Mouse (Mus musculus) intestine, embryonic 14.5 days (tissue): ENCODE measurements around the gene Gm15114. TPM values are rescaled to one million over a fixed set of nuclear protein-coding genes. Genes with fewer than 3 reads are reported as not detected.
"Not testable (repeated sequence)": the region's sequence is repeated elsewhere in the genome, so short reads cannot be mapped to it uniquely, and the experiment has no call there.

Source experiments
- ATAC-seq: fragments of 200-750 bp; cut with Nextera tagmentation; replicated peaks from 2 replicates; pipeline ENCODE4 v1.8.0; 2017; ENCODE audit warnings: low read depth, moderate number of reproducible peaks, moderate TSS enrichment, moderate library complexity; ENCODE audit not compliant: low FRiP score, low TSS enrichment
- DNase-seq: peaks from one replicate; pipeline ENCODE4 v3.0.0-alpha.2; 2018; ENCODE audit warnings: low spot score
- H3K27ac ChIP-seq: fragments of 300-500 bp; sonication (generic); 2 replicates; pipeline ENCODE4 v1.5.1; 2014; ENCODE audit warnings: low read depth, mild to moderate bottlenecking, control low read depth
- H3K27me3 ChIP-seq: fragments of 300-500 bp; sonication (generic); replicated peaks from 2 replicates; pipeline ENCODE4 v1.6.1; 2014; ENCODE audit warnings: low read length, control low read depth; ENCODE audit not compliant: control insufficient read depth, insufficient read depth
- H3K36me3 ChIP-seq: fragments of 300-500 bp; sonication (generic); 2 replicates; pipeline ENCODE4 v1.6.1; 2014; ENCODE audit warnings: low read length, control low read depth; ENCODE audit not compliant: control insufficient read depth, insufficient read depth
- H3K4me1 ChIP-seq: fragments of 300-500 bp; sonication (generic); replicated peaks from 2 replicates; pipeline ENCODE4 v1.6.1; 2014; ENCODE audit warnings: low read length, control low read depth, mixed read lengths; ENCODE audit not compliant: control insufficient read depth, insufficient read depth
- H3K4me2 ChIP-seq: fragments of 300-500 bp; sonication (generic); 2 replicates; pipeline ENCODE4 v1.6.1; 2014; ENCODE audit warnings: low read length
- H3K4me3 ChIP-seq: fragments of 300-500 bp; sonication (generic); 2 replicates; pipeline ENCODE4 v1.5.1; 2014; ENCODE audit warnings: low read depth, low read length, control low read depth, mixed read lengths
- H3K9ac ChIP-seq: fragments of 300-500 bp; sonication (generic); 2 replicates; pipeline ENCODE4 v1.6.1; 2014; ENCODE audit warnings: mild to moderate bottlenecking, low read length
- H3K9me3 ChIP-seq: fragments of 300-500 bp; sonication (generic); 2 replicates; pipeline ENCODE4 v1.6.1; 2016; ENCODE audit warnings: low read length, control low read depth; ENCODE audit not compliant: control insufficient read depth
- whole genome bisulfite sequencing: fragments of 180-500 bp; shearing (Covaris S2); extraction: QIAGEN DNeasy Blood & Tissue Kit; methylation state at CpG from one replicate; pipeline ENCODE4 v1.1.7; 2014; 5-methylcytosine and 5-hydroxymethylcytosine counted together
- polyA plus RNA-seq: library from polyadenylated mRNA; unstranded; fragments of >200 nt; fragmentation: Nextera tagmentation; extraction: Ambion mirVana; gene quantifications from 2 replicates; pipeline ENCODE4 v1.2.1, GENCODE M21; 2014

Gm15114 gene
- polyA plus RNA-seq = not detected in 2 replicates

- DNase-seq, H3K4me2 ChIP-seq, H3K9me3 ChIP-seq, H3K27me3 ChIP-seq, H3K27ac ChIP-seq, ATAC-seq, H3K9ac ChIP-seq, H3K4me1 ChIP-seq, H3K4me3 ChIP-seq, H3K36me3 ChIP-seq: not testable (repeated sequence)
- no CpG with 5 or more reads among the region's 1 CpGs for WGBS
Observed at GRCm38 (mm10) chrX:148488649-148489048, at the start of gene Gm15114. Gene Gm15114, plus strand, starts transcription at chrX:148488949.

Other genes with a start within 250 kb of the Gm15114 start
- gene Gm8334, start 126.2 kb downstream of the Gm15114 start, polyA plus RNA-seq = not detected in 2 replicates
- not detected in 2 replicates for gene Gm15127, start 174.6 kb downstream of the Gm15114 start, polyA plus RNA-seq